Mouse (Mus musculus) G1E (cell line): ENCODE results near the gene Efcab7.

Experiments
- CTCF ChIP-seq: IDR thresholded peaks from 2 replicates; pipeline ENCODE4 v1.5.1; 2012; ENCODE audit warnings: low read depth, low read length, inconsistent platforms, mixed read lengths
- GATA1 ChIP-seq: IDR thresholded peaks from 2 replicates; pipeline ENCODE4 v1.6.1; 2012; ENCODE audit warnings: borderline replicate concordance, low read length, inconsistent platforms, mixed read lengths
- POLR2AphosphoS5 ChIP-seq: IDR thresholded peaks from 2 replicates; pipeline ENCODE4 v1.6.1; 2012; ENCODE audit warnings: low read depth, low read length, inconsistent platforms; ENCODE audit not compliant: insufficient replicate concordance
- TAL1 ChIP-seq: conservative IDR thresholded peaks from 2 replicates; pipeline ENCODE4 v1.6.1; 2012; ENCODE audit warnings: low read depth, low read length, inconsistent platforms, mixed read lengths

GRCm38 (mm10) chr4:99930518-99931239 is 101.7 kb downstream of the Efcab7 start:
- TF ChIP-seq GATA1 = no peak
- no peak for TF ChIP-seq CTCF
- no peak for TF ChIP-seq TAL1
- no peak for TF ChIP-seq POLR2AphosphoS5
